Mouse (Mus musculus) CD4-positive, CD25-positive, alpha-beta regulatory T cell, adult 4 months (primary cell): Measurements from ENCODE around the gene Ptch1. TPM values are rescaled to one million over a fixed set of nuclear protein-coding genes. Genes with fewer than 3 reads are reported as not detected.

Experiments used
- ATAC-seq: one replicate; pipeline ENCODE4 v1.8.0; 2017
- polyA plus RNA-seq, 2 experiments: library from polyadenylated mRNA; unstranded; fragments of 100-300 nt; shearing (Covaris generic); gene quantifications; one replicate each; pipeline ENCODE4 v1.2.1; 2017

The Ptch1 gene
- 10 to 100 TPM; 13.6 to 15.9 TPM for polyA plus RNA-seq

GRCm38 (mm10) chr13:63573256-63573835 lies at the start of gene Ptch1:
Gene Ptch1 (minus strand): TSS chr13:63573598.
- ATAC-seq = peak; percentile 20

GRCm38 (mm10) chr13:63621301-63621700 lies 47.9 kb upstream of the Ptch1 start:
- no peak for ATAC-seq

- ATAC-seq = no peak
Observed at GRCm38 (mm10) chr13:63613201-63613600, 39.8 kb upstream of the Ptch1 start.

- no peak for ATAC-seq
Observed at GRCm38 (mm10) chr13:63609734-63610133, 36.3 kb upstream of the Ptch1 start.

GRCm38 (mm10) chr13:63597593-63597992 lies 24.2 kb upstream of the Ptch1 start:
- no peak for ATAC-seq

- no peak for ATAC-seq
Observed at GRCm38 (mm10) chr13:63595869-63596268, 22.5 kb upstream of the Ptch1 start.

- no peak for ATAC-seq
Observed at GRCm38 (mm10) chr13:63593469-63594050, 20.2 kb upstream of the Ptch1 start.

GRCm38 (mm10) chr13:63592755-63593154 lies 19.4 kb upstream of the Ptch1 start:
- ATAC-seq = no peak

GRCm38 (mm10) chr13:63574601-63575000 lies 1.2 kb upstream of the Ptch1 start:
- no peak for ATAC-seq

GRCm38 (mm10) chr13:63572453-63573255 lies 744 bp downstream of the Ptch1 start:
- no peak for ATAC-seq

- ATAC-seq = no peak
Observed at GRCm38 (mm10) chr13:63572111-63572452, 1.3 kb downstream of the Ptch1 start.

- no peak for ATAC-seq
Observed at GRCm38 (mm10) chr13:63570456-63570855, 2.9 kb downstream of the Ptch1 start.

- no peak for ATAC-seq
Observed at GRCm38 (mm10) chr13:63569396-63569756, 4.0 kb downstream of the Ptch1 start.

GRCm38 (mm10) chr13:63568741-63569395 lies 4.5 kb downstream of the Ptch1 start:
- no peak for ATAC-seq

GRCm38 (mm10) chr13:63568306-63568705 lies 5.1 kb downstream of the Ptch1 start:
- ATAC-seq = no peak

- peak; percentile 53 for ATAC-seq
Observed at GRCm38 (mm10) chr13:63567677-63568293, 5.6 kb downstream of the Ptch1 start.

GRCm38 (mm10) chr13:63566018-63567015 lies 7.1 kb downstream of the Ptch1 start:
- peak; percentile 40 for ATAC-seq

- no peak for ATAC-seq
Observed at GRCm38 (mm10) chr13:63565320-63566017, 7.9 kb downstream of the Ptch1 start.

GRCm38 (mm10) chr13:63564626-63565319 lies 8.6 kb downstream of the Ptch1 start:
- peak; percentile 24 for ATAC-seq
